Mouse (Mus musculus): ENCODE measurements at regions not wholly inside any gene's neighbourhood (a gene's known extent, or its start where the extent isn't known, plus 50 kb on each side); places are given as distances from the start of the nearest gene placed in this dataset.

DNA sequence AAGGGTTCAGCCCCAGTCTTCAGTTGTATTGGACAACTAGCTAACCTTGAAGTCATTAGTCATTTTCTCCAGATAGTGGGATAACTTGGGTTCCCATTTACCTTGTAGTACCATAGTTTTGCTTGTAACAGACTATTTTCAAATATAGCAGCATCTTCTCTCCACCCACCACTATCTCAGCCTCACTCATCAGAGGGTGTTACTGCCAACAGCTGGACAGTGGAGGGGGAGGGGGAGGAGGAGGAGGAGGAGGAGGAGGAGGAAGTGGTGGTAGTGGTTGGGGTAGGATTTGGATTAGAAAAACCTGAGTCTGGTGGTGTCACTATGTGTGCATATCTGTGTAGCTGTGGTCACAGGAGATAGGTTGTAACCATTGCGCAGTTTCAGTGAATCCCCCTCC is 69.6 kb upstream of the Six2 start:
- no peak for DNase-seq

- no peak for DNase-seq
Measured at GRCm38 (mm10) chr17:85755557-85755956, 67.5 kb upstream of the Six2 start.

DNA sequence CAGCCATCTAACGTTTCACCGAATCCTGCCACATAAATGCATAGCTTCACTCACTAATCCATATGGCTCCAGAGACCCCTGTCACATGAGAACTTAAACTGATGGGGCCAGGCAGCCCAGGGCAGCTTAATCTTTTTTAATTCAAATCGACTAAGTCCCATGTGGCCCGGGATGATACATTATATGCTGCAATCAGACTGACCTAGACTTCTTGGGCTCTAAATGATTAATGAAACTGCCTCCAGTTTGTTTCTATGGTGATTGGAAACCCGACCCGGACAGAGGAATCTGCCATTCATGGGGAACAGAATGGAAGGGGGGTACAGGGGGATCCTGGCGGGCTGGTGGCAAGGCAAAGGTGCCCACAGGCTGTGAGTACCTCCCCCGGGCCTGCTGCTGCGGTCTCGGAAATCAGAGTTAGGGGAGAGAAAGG is 60.6 kb upstream of the Six2 start:
- no peak for DNase-seq

DNA sequence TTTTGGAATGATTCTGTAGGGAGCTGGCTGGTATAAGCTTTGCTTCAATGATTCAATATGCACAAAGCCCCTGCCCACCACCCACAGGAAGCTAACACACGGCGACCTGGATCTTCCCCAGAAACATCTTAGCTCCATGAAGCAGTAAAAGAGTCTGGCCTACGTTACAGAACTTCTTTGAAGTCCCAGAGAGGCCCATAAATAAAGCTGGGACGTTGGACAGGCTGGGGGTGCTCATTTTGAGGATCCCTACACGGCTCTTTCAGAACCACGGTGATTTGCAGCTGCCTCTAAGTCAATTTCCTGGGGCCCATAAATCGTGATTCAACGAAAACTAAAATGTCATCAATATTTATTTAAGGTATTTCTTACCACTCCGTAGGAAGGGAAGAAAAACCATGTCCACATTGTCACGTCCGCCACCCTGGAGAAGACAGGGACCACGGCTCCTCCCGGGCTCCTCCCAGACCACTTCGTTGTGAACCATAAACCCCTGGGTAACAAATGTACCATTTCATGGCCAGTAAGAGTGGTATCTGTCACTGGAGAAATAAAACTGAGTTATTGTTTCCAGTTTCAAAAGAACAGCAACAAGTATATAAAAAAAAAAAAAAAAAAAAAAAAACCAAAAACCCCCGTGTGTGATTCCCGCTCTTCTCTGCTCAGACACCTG is 60.0 kb upstream of the Six2 start:
- DNase-seq, result no peak
